Mouse (Mus musculus): ENCODE data around the gene Tsc22d1. TPM values are rescaled to one million over a fixed set of nuclear protein-coding genes. Genes with fewer than 3 reads are reported as not detected.

The Tsc22d1 gene
- polyA plus RNA-seq, 1 experiment from 2014 or later = 96.2 TPM

GRCm38 (mm10) chr14:76442160-76442559 lies 27.4 kb downstream of the Tsc22d1 start:
- 62% methylated on average over 10 of the region's 10 CpGs for WGBS (ENCODE audit: insufficient replicate concordance)
- no peak overlapping the region for H3K4me3 ChIP-seq (replicated peaks)
- no peak overlapping the region for H3K9ac ChIP-seq
- H3K36me3 ChIP-seq (replicated peaks) = no peaks in the 10 kb centered on the region
- no peaks in the 10 kb centered on the region for H3K4me1 ChIP-seq (replicated peaks)
- H3K27me3 ChIP-seq = no peaks in the 10 kb centered on the region
- no peak overlapping the region for H3K4me2 ChIP-seq
- no peak overlapping the region for H3K27ac ChIP-seq (replicated peaks)
- no peaks in the 10 kb centered on the region for H3K9me3 ChIP-seq (replicated peaks)
- ATAC-seq (ENCODE audit: insufficient read depth) = no peak

GRCm38 (mm10) chr14:76448987-76449386 lies 34.2 kb downstream of the Tsc22d1 start:
- Histone ChIP-seq H3K4me1 (replicated peaks) (no peaks in the 10 kb centered on the region), H3K4me2 (no peak overlapping the region), H3K27me3 (no peaks in the 10 kb centered on the region), H3K4me3 (replicated peaks) (no peak overlapping the region), H3K9ac (no peak overlapping the region), H3K27ac (replicated peaks) (no peak overlapping the region), H3K36me3 (replicated peaks) (no peaks in the 10 kb centered on the region), H3K9me3 (replicated peaks) (no peaks in the 10 kb centered on the region)
- ATAC-seq (ENCODE audit: insufficient read depth) = no peak
- WGBS (ENCODE audit: insufficient replicate concordance) = 66% methylated on average over 4 of the region's 4 CpGs

- no peak for ATAC-seq (ENCODE audit: insufficient read depth)
- no peak overlapping the region for H3K4me3 ChIP-seq (replicated peaks)
- no peak overlapping the region for H3K9ac ChIP-seq
- no peaks in the 10 kb centered on the region for H3K27me3 ChIP-seq
- no peaks in the 10 kb centered on the region for H3K36me3 ChIP-seq (replicated peaks)
- WGBS (ENCODE audit: insufficient replicate concordance) = 61% methylated on average over 6 of the region's 6 CpGs
- no peak overlapping the region for H3K4me2 ChIP-seq
- no peaks in the 10 kb centered on the region for H3K9me3 ChIP-seq (replicated peaks)
- no peak overlapping the region for H3K27ac ChIP-seq (replicated peaks)
- no peaks in the 10 kb centered on the region for H3K4me1 ChIP-seq (replicated peaks)
Observed at GRCm38 (mm10) chr14:76451011-76451410, 36.2 kb downstream of the Tsc22d1 start.

DNA sequence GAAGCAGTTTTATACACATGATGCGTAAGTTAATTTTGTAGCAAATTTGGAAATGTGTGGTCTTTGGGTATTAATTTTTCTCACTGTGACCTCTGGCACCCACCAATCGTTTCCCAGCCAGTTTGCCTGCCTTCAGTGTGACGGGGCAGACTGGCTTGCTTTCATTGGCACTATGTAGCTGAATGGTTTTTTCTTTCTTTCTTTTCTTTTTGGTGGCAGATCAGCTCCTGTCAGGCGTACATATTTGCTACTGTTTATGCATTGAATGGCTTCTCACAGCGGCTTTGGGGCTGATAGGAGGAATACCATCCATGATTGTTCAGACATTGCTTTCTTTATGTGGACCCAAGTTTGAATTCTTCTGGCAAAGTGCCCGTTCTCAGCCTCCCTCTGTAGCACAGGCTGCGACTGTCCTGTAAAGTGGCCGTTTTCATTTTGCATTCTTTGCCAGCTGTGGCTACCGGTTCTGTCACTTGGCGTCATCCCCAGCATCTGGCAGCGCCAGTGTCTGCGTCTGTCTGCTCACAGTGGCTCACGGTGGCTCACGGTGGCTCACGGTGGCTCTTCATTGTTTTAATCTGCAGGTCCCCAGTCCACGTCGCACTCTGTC lies 38.1 kb downstream of the Tsc22d1 start:
- no peak for ATAC-seq (ENCODE audit: insufficient read depth)

GRCm38 (mm10) chr14:76454673-76455072 lies 39.9 kb downstream of the Tsc22d1 start:
- Histone ChIP-seq H3K4me1 (replicated peaks) (no peaks in the 10 kb centered on the region), H3K27me3 (no peaks in the 10 kb centered on the region), H3K27ac (replicated peaks) (no peak overlapping the region), H3K9ac (no peak overlapping the region), H3K36me3 (replicated peaks) (no peaks in the 10 kb centered on the region), H3K4me3 (replicated peaks) (no peak overlapping the region), H3K4me2 (no peak overlapping the region), H3K9me3 (replicated peaks) (no peaks in the 10 kb centered on the region)
- ATAC-seq (ENCODE audit: insufficient read depth) = no peak
- 56% methylated on average over 4 of the region's 5 CpGs for WGBS (ENCODE audit: insufficient replicate concordance)

More for the DNA sequence above, 38.1 kb downstream of the Tsc22d1 start:
- 73% methylated on average over 17 of the region's 17 CpGs for WGBS (ENCODE audit: insufficient replicate concordance)
- H3K9ac ChIP-seq = no peak overlapping the region
- no peaks in the 10 kb centered on the region for H3K4me1 ChIP-seq (replicated peaks)
- no peak overlapping the region for H3K27ac ChIP-seq (replicated peaks)
- no peak overlapping the region for H3K4me3 ChIP-seq (replicated peaks)
- H3K36me3 ChIP-seq (replicated peaks) = no peaks in the 10 kb centered on the region
- no peaks in the 10 kb centered on the region for H3K27me3 ChIP-seq
- no peak overlapping the region for H3K4me2 ChIP-seq
- H3K9me3 ChIP-seq (replicated peaks) = no peaks in the 10 kb centered on the region

DNA sequence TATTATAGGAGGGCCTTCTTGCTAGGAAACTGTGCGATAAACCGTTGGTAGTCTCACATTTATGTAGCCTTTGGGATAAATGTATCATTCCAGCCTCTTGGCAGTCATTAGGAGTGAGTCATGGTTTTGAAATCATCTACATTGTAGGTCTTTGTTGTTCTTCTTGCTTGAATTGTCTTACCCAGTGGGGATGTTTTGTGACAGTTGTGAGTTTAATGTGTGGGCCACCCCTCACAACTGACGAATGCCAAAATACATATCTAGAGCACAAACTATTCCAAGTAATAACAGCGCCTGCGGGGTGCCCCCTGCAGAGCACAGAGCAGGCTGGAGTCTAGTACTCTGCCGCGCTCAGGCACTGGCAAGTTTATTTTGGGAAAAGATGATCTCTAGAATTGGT lies 40.4 kb downstream of the Tsc22d1 start:
- no peak for ATAC-seq (ENCODE audit: insufficient read depth)
- Histone ChIP-seq H3K9ac (no peak overlapping the region), H3K4me3 (replicated peaks) (no peak overlapping the region), H3K27me3 (no peaks in the 10 kb centered on the region), H3K9me3 (replicated peaks) (no peaks in the 10 kb centered on the region), H3K27ac (replicated peaks) (no peak overlapping the region), H3K4me2 (no peak overlapping the region), H3K36me3 (replicated peaks) (no peaks in the 10 kb centered on the region), H3K4me1 (replicated peaks) (no peaks in the 10 kb centered on the region)
- 76% methylated on average over 7 of the region's 7 CpGs for WGBS (ENCODE audit: insufficient replicate concordance)

- no peak overlapping the region for H3K27ac ChIP-seq (replicated peaks)
- no peaks in the 10 kb centered on the region for H3K27me3 ChIP-seq
- no peaks in the 10 kb centered on the region for H3K36me3 ChIP-seq (replicated peaks)
- H3K9ac ChIP-seq = no peak overlapping the region
- no peaks in the 10 kb centered on the region for H3K4me1 ChIP-seq (replicated peaks)
- 77% methylated on average over 3 of the region's 3 CpGs for WGBS (ENCODE audit: insufficient replicate concordance)
- no peaks in the 10 kb centered on the region for H3K9me3 ChIP-seq (replicated peaks)
- no peak for ATAC-seq (ENCODE audit: insufficient read depth)
- no peak overlapping the region for H3K4me2 ChIP-seq
- no peak overlapping the region for H3K4me3 ChIP-seq (replicated peaks)
Observed at GRCm38 (mm10) chr14:76457696-76458095, 42.9 kb downstream of the Tsc22d1 start.

- Histone ChIP-seq H3K4me2 (no peak overlapping the region), H3K9me3 (replicated peaks) (no peaks in the 10 kb centered on the region), H3K9ac (no peak overlapping the region), H3K4me3 (replicated peaks) (no peak overlapping the region), H3K27ac (replicated peaks) (no peak overlapping the region), H3K36me3 (replicated peaks) (no peaks in the 10 kb centered on the region), H3K4me1 (replicated peaks) (no peaks in the 10 kb centered on the region), H3K27me3 (no peaks in the 10 kb centered on the region)
- 60% methylated on average over 7 of the region's 7 CpGs for WGBS (ENCODE audit: insufficient replicate concordance)
- no peak for ATAC-seq (ENCODE audit: insufficient read depth)
Observed at GRCm38 (mm10) chr14:76460181-76460580, 45.4 kb downstream of the Tsc22d1 start.

- no peaks in the 10 kb centered on the region for H3K9me3 ChIP-seq (replicated peaks)
- H3K4me2 ChIP-seq = no peak overlapping the region
- 78% methylated on average over 10 of the region's 10 CpGs for WGBS (ENCODE audit: insufficient replicate concordance)
- H3K36me3 ChIP-seq (replicated peaks) = no peaks in the 10 kb centered on the region
- no peak for ATAC-seq (ENCODE audit: insufficient read depth)
- no peak overlapping the region for H3K4me3 ChIP-seq (replicated peaks)
- no peak overlapping the region for H3K9ac ChIP-seq
- H3K4me1 ChIP-seq (replicated peaks) = no peaks in the 10 kb centered on the region
- no peak overlapping the region for H3K27ac ChIP-seq (replicated peaks)
- H3K27me3 ChIP-seq = no peaks in the 10 kb centered on the region
Observed at GRCm38 (mm10) chr14:76461182-76461775, 46.5 kb downstream of the Tsc22d1 start.

DNA sequence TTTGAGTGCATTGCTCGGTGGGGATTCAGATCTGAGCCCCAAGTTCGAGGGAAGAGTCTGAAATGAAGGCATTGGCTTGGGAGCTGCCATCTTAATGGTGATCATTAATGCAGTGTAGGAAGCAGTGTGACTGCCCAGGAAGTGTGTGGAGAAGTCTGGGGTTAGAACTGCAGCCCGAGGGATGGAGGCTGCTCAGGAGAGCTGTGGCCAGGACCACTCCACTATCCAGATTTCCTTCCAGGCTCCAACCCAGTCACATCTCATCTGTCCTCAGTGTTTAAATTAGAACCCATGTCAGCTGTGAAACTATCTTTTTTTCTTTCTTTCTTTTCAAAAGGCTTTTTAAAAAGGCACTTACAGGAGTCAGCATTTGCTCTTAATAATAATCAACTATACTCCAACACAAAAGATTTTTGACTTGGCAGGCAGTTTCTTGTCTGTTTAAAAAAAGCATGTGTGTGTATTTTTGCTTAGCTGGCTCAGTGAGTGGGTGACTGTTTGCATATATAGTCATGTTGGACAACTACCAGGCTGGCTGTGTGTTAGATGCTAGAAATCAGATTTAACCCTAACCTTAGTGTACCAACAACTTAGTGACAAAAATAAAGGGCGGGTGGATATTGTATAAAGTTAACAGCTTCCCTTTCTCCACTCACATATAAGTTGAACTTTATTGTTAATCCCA lies 48.8 kb downstream of the Tsc22d1 start:
- no peak overlapping the region for H3K27ac ChIP-seq (replicated peaks)
- H3K4me3 ChIP-seq (replicated peaks) = no peak overlapping the region
- no peak for ATAC-seq (ENCODE audit: insufficient read depth)

DNA sequence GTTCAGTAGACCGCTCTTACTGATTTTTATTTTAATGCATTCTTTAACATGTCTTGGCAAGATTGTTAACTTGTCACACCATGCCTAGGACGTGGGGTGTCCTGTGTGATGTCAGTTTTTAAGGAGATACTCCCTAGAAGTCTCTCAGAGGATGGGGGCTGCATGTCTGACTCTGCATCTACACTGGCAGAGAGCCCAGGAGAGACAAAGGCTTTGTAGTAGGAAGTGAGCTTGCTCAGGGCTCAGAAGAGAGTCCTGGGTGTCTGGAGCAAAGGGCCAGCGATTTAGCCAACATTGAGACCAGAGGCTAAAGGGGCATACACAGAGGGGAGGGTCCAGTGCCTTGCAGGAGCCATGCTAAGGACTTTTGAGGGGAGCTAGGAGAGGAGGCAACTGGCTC lies 50.2 kb downstream of the Tsc22d1 start:
- no peak overlapping the region for H3K9ac ChIP-seq
- H3K27me3 ChIP-seq = no peaks in the 10 kb centered on the region
- H3K9me3 ChIP-seq (replicated peaks) = no peaks in the 10 kb centered on the region
- no peak overlapping the region for H3K27ac ChIP-seq (replicated peaks)
- no peak overlapping the region for H3K4me2 ChIP-seq
- WGBS (ENCODE audit: insufficient replicate concordance) = 58% methylated on average over 3 of the region's 3 CpGs
- no peaks in the 10 kb centered on the region for H3K36me3 ChIP-seq (replicated peaks)
- no peak for ATAC-seq (ENCODE audit: insufficient read depth)
- no peaks in the 10 kb centered on the region for H3K4me1 ChIP-seq (replicated peaks)
- H3K4me3 ChIP-seq (replicated peaks) = no peak overlapping the region

More for the DNA sequence above, 48.8 kb downstream of the Tsc22d1 start:
- no peaks in the 10 kb centered on the region for H3K27me3 ChIP-seq
- H3K9me3 ChIP-seq (replicated peaks) = no peaks in the 10 kb centered on the region
- no peak overlapping the region for H3K9ac ChIP-seq
- 54% methylated on average over 4 of the region's 4 CpGs for WGBS (ENCODE audit: insufficient replicate concordance)
- no peak overlapping the region for H3K4me2 ChIP-seq
- no peaks in the 10 kb centered on the region for H3K36me3 ChIP-seq (replicated peaks)
- H3K4me1 ChIP-seq (replicated peaks) = no peaks in the 10 kb centered on the region

Data from liver, embryonic 15.5 days (tissue).